Mouse (Mus musculus) lung, adult 2 months (tissue): Measurements from ENCODE around the gene Spred3. TPM values are rescaled to one million over a fixed set of nuclear protein-coding genes. Genes with fewer than 3 reads are reported as not detected.

Experiments used
- DNase-seq: peaks from one replicate; pipeline ENCODE4 v3.0.0; 2022
- H3K4me1 ChIP-seq: fragments of 200-500 bp; 2 replicates; pipeline ENCODE4 v1.6.1; 2011; ENCODE audit warnings: low read length; ENCODE audit not compliant: control insufficient read depth, insufficient read depth
- H3K4me3 ChIP-seq: fragments of 200-500 bp; replicated peaks from 2 replicates; pipeline ENCODE3; 2011; ENCODE audit warnings: low read depth, mild to moderate bottlenecking, control low read depth, low read length; ENCODE audit errors: extremely low read depth
- CTCF ChIP-seq: fragments of 200-500 bp; IDR thresholded peaks from 2 replicates; pipeline ENCODE4 v1.5.1; 2011; ENCODE audit warnings: mild to moderate bottlenecking, low read length, control low read depth; ENCODE audit not compliant: insufficient read depth
- POLR2A ChIP-seq: fragments of 200-500 bp; IDR thresholded peaks from 2 replicates; pipeline ENCODE4 v1.6.1; 2011; ENCODE audit warnings: low read depth, mild to moderate bottlenecking, control low read depth, low read length, borderline replicate concordance; ENCODE audit errors: extremely low read depth
- WGBS: fragments of 180-500 bp; shearing (Covaris S2); methylation state at CpG from one replicate; pipeline ENCODE4 v1.1.7; 2018; 5-methylcytosine and 5-hydroxymethylcytosine counted together
- polyA plus RNA-seq: library from polyadenylated mRNA; depleted of rRNA; stranded (reverse); fragments of >200 nt; gene quantifications from 2 replicates; pipeline ENCODE4 v1.2.3, GENCODE M21; 2012

The Spred3 gene
- polyA plus RNA-seq, 1 experiment: 5.8 TPM

- DNase-seq: no peak
- TF ChIP-seq CTCF (no peak), POLR2A (no peak)
- peaks cover 18% of the 10 kb centered on the region for H3K4me1 ChIP-seq
- peak overlapping the region; percentile 53 for H3K4me3 ChIP-seq
- WGBS: 4% methylated on average over 14 of the region's 14 CpGs
Measured at GRCm38 (mm10) chr7:29168791-29169230, 1.4 kb downstream of the Spred3 start.

GRCm38 (mm10) chr7:29168121-29168695 lies 2.0 kb downstream of the Spred3 start:
- H3K4me3 ChIP-seq: no peak overlapping the region
- peaks cover 18% of the 10 kb centered on the region for H3K4me1 ChIP-seq
- no peak for TF ChIP-seq CTCF
- TF ChIP-seq POLR2A: no peak
- WGBS: 23% methylated on average over 10 of the region's 10 CpGs
- DNase-seq: no peak

- TF ChIP-seq POLR2A: no peak
- no peak for TF ChIP-seq CTCF
- no peak overlapping the region for H3K4me3 ChIP-seq
- WGBS: 59% methylated on average over 19 of the region's 19 CpGs
Measured at GRCm38 (mm10) chr7:29167656-29168055, 2.6 kb downstream of the Spred3 start.

GRCm38 (mm10) chr7:29162750-29163525 lies 7.3 kb downstream of the Spred3 start:
- H3K4me1 ChIP-seq: no peaks in the 10 kb centered on the region
- 27% methylated on average over 9 of the region's 9 CpGs for WGBS
- DNase-seq: peak; percentile 69
- no peak for TF ChIP-seq POLR2A
- no peak for TF ChIP-seq CTCF
- no peak overlapping the region for H3K4me3 ChIP-seq

More at GRCm38 (mm10) chr7:29167656-29168055, 2.6 kb downstream of the Spred3 start:
- H3K4me1 ChIP-seq: peaks cover 18% of the 10 kb centered on the region
- DNase-seq: no peak

- WGBS: 71% methylated on average over 5 of the region's 5 CpGs
- no peak for TF ChIP-seq CTCF
- TF ChIP-seq POLR2A: no peak
- H3K4me1 ChIP-seq: no peaks in the 10 kb centered on the region
- DNase-seq: no peak
- no peak overlapping the region for H3K4me3 ChIP-seq
Measured at GRCm38 (mm10) chr7:29162294-29162693, 7.9 kb downstream of the Spred3 start.

GRCm38 (mm10) chr7:29158264-29158663 lies 11.9 kb downstream of the Spred3 start:
- DNase-seq: no peak
- Histone ChIP-seq H3K4me3 (no peak overlapping the region), H3K4me1 (peaks cover 2% of the 10 kb centered on the region; the same call in 1 of the 2 replicates)
- no peak for TF ChIP-seq CTCF
- TF ChIP-seq POLR2A: no peak
- 5% methylated on average over 5 of the region's 5 CpGs for WGBS

- TF ChIP-seq POLR2A (peak; percentile 64; the same call in 1 of the 2 replicates), CTCF (no peak)
- Histone ChIP-seq H3K4me3 (peak within 1 kb of the TSS; percentile 87), H3K4me1 (peaks cover 2% of the 10 kb centered on the region; the same call in 1 of the 2 replicates)
- 3% methylated on average over 68 of the region's 68 CpGs for WGBS
- peak; percentile 85 for DNase-seq
Measured at GRCm38 (mm10) chr7:29155838-29156782, 14.1 kb downstream of the Spred3 start, which contains the start of gene Fam98c. Gene Fam98c (minus strand): TSS chr7:29156234.

GRCm38 (mm10) chr7:29155196-29155837 lies 14.9 kb downstream of the Spred3 start:
- DNase-seq: peak; percentile 86
- 9% methylated on average over 37 of the region's 37 CpGs for WGBS
- H3K4me1 ChIP-seq: peaks cover 2% of the 10 kb centered on the region; the same call in 1 of the 2 replicates
- TF ChIP-seq POLR2A: peak; percentile 63; the same call in 1 of the 2 replicates
- no peak for TF ChIP-seq CTCF
- peak overlapping the region; percentile 87 for H3K4me3 ChIP-seq

GRCm38 (mm10) chr7:29154018-29154720 lies 16.0 kb downstream of the Spred3 start:
- Histone ChIP-seq H3K4me1 (peaks cover 2% of the 10 kb centered on the region; the same call in 1 of the 2 replicates), H3K4me3 (no peak overlapping the region)
- 97% methylated on average over 14 of the region's 14 CpGs for WGBS
- DNase-seq: no peak
- no peak for TF ChIP-seq CTCF
- no peak for TF ChIP-seq POLR2A
